Mouse (Mus musculus): Measurements from ENCODE around the gene Zfp451.
"Not testable (repeated sequence)": the region's sequence is repeated elsewhere in the genome, so short reads cannot be mapped to it uniquely, and the experiment has no call there.

The Zfp451 gene

DNA sequence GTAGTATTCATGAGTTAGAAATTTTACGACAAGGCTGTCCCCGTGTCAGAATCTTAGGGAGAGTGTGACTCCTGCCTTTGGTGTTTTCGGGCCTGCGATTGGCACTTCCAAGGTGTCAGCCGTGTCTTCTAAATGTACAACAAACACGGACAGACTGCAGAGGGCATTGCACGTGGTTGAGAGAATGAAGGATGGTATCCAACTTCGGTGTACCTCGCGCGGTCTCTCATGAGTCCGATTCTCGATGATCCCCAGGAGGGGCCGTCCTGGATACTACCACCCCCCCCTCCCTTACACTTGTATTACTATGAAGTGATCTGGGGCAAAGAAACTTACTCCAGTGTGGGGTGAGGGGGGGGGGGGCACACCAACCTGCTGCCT is 57.4 kb downstream of the Zfp451 start:
- DNase-seq, result peak; percentile 46

DNA sequence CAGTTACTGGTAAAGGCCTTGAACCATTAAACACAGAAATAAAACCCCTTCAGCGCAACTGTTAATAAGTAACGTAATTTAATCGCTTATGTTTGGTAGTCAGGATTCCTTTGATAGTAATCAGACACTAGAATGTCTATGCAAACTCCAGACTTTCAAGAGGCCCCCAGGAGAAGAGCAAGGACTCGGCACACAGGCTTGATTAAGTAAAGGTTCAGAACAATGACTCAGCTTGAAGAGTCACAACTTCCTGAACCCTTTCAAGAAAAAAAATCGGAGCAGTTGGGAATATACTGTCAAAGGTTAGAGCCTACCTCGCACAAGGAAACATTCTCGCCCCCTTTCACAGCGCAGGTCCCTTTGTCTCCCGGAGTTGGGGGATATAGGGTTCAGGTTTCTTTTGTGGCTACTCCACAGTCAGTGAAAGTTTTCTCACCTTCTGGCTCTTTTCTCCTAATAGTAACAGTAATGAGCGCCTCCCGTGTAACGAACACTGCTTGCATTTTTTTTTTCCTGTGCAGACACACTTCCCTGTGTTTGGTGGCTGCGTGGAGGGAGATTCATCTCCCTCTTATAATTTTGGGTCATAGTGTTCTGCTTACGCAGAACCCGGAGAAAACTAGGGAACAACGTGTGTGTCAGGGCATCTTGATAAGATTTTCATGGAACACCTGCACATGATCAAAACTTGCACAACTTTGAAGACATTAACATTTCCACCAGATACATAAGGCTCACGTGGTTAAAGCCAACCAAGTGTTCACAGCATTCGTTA is 58.0 kb downstream of the Zfp451 start:
- peak; percentile 26 for DNase-seq

DNA sequence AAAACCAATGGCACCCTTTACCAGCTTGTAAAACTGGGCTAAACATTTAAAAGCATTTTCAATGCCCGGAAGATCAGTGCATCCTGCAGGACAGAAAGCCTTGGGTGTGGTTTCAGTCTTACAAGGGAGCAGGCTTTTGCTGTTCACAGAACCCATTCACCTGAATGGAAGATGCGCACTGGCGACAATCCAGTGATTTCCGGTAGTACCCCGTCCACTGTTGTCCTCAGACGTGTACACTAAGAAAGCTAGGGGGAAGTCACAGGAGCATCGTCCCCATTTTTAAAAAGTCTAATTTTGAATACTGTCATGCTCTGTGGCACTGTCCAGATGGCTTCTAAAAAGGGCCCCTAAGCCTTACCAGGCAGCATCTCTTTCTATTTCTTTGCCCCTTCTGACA is 58.6 kb downstream of the Zfp451 start:
- DNase-seq, result no peak

DNA sequence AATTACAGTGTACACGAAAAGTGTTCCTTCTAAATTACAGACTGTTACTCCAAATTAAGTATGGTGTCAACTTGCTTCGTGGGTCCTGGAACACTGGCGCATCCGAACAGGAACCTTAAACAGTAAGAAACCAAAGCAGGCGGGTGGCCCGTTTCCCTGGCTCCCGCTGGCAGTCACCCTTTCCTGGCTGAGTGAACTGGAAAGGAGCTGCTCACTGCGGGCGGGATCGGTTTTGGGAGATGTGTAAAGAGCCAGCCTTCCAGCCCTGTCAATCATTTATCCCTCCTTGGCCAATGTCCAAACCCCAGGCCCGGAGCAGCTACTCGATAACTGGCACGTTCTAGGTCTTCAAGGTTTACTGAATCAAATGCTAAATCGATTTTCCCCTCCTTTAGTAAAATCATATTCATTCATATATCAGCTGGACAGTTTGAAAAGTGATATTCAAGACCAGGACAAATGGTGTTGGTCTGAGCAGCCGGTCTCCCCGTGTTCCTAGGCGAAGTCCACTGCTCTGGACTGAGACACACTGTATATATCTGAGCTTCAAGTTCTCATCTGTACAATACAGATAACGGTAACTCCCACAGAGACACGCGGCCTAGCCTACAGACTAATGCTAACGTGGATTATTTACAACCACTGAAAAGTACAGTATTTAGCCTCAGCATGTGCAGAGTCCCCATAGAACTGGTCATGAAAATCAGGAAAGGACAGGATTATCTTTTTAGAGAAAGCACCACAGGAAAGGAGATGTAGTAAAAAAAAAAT is 59.2 kb downstream of the Zfp451 start:
- DNase-seq, result no peak

DNA sequence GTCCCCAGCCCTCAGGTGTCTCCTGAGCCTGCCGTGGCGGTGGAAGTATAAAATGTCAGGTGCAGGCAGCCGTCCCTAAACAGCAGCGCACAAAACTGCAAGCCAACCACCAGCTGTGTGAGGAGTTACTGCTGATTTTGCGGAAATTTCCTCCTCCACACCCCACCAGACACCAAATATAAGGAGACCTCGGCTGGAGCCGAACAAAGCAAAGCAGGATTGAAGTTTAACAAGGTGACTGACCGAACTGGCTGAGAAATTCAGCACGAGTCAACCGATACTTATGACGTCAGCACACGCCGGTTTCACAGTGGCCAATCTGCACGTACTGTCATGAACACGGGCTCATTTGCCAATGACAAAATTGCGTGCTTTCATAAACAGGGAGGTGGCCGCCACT is 60.3 kb downstream of the Zfp451 start:
- DNase-seq, result no peak

- DNase-seq, result no peak
These were observed 63.1 kb downstream of the Zfp451 start for GRCm38 (mm10) chr1:33751283-33751682.

DNA sequence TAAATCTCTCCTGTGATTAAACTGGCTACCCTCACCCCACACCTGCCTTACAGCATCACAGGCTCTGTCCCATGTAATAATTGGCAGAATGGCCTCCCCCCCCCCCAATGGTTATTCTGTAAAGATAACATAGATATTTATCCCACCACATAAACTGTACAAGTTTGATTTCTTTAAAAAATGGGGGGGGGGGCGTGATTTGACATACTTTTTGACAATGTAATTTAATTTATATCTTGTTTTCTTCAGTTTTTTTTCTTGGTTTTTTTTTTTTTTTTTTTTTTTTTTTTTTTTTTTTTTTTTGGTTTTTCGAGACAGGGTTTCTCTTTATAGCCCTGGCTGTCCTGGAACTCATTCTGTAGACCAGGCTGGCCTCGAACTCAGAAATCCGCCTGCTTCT is 64.7 kb downstream of the Zfp451 start:
- not testable (repeated sequence) for DNase-seq

- DNase-seq, result no peak
These were observed 65.3 kb downstream of the Zfp451 start for GRCm38 (mm10) chr1:33749109-33749508.

GRCm38 (mm10) chr1:33745901-33746300 is 68.5 kb downstream of the Zfp451 start:
- DNase-seq, result no peak

DNA sequence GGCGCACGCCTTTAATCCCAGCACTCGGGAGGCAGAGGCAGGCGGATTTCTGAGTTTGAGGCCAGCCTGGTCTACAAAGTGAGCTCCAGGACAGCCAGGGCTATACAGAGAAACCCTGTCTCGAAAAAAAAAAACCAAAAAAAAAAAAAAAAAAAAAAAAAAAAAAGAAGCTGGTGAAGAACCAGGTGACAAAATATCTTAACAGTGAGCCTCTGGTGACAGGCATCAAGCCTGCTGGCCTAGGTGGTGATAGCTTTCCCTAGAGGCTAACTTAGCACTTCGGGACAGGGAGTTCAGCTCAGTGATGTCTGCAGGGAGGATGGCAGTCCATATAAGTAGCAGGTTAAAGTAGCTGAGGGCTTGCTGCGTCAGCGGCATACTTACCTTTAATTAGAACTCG is 69.6 kb downstream of the Zfp451 start:
- DNase-seq, result not testable (repeated sequence)

DNA sequence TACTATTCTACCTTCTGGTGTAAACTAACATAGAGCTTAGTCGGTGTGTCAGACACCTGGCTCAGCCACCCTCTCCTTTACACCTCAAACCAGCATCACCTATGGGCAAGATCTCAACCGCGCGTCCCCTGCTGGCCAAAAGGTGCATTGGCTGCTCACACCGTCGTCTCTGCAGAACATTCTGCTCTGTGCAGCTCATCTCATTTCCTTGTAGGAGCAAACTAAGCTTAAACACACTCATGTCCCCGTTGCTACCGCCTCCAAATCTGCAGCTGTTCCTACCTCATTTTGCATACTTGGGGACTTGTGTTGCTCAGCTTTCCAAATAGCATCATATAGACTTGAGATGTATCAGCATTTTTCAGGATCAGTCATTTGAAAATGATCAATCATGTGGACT is 71.5 kb downstream of the Zfp451 start:
- peak; percentile 35 for DNase-seq

GRCm38 (mm10) chr1:33739302-33739701 is 75.1 kb downstream of the Zfp451 start:
- DNase-seq, result peak; percentile 89

- DNase-seq, result no peak
These were observed 75.6 kb downstream of the Zfp451 start for GRCm38 (mm10) chr1:33738681-33739278.

DNA sequence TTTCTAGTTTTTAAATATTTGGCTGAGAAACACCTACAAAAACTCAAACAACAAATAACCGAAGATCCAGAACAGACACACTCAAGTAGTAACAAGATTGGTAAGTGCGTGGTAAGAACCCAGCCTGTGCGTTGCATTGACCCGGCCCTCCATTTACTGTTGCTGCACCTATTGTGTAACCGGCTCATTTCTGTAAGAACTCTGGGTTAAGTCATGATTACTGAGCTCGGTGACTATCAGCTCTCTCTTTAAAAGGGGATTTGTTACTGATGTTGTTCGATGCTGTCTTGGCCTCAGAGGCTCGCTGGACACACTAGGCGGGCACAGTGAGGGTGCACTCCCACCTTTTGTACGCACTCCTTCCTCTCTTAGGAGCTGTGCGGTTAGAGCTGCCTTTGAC is 76.1 kb downstream of the Zfp451 start:
- DNase-seq, result no peak

GRCm38 (mm10) chr1:33734001-33734685 is 80.3 kb downstream of the Zfp451 start:
- DNase-seq, result no peak

DNA sequence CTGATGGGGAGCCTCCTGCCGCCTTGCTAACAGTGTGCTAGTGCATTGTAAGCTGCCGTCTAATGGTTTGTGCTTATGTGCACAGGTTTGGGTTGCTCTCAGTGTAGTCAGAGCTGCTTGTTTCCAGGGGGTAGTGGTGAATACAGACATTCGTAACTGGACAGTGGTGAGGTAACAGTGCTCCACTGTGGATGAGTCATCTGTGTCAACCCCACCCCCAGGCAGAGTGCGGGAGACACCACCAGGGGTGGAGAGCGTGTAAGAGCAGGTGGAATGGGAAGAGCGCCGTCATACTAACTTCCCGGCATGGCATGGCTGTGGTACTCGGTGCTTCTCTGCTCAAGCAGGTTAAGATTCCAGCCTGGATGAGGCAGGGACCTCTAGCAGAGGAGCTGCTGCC is 81.4 kb downstream of the Zfp451 start:
- DNase-seq, result no peak

GRCm38 (mm10) chr1:33725086-33725485 is 89.3 kb downstream of the Zfp451 start:
- DNase-seq, result no peak

DNA sequence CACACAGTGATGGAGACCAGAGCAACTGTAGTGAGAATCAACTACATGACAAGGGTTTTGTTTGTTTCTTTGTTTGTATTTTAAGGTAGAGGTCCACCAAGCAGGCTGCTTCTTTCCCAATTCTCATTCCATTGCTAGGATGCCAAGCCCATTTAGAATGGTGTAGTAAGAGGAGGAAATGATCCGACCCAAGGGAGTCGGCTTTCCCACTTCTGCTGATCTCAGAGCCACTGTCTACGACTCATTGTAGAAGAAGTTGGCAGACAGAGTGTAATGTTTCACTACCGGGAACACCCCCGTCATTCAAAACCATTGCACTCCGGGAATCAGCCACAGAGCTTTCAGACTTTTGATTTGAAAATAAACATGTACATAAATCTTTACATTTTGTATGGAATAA is 89.9 kb downstream of the Zfp451 start:
- no peak for DNase-seq

- no peak for DNase-seq
These were observed 93.4 kb downstream of the Zfp451 start for GRCm38 (mm10) chr1:33721020-33721419.

DNA sequence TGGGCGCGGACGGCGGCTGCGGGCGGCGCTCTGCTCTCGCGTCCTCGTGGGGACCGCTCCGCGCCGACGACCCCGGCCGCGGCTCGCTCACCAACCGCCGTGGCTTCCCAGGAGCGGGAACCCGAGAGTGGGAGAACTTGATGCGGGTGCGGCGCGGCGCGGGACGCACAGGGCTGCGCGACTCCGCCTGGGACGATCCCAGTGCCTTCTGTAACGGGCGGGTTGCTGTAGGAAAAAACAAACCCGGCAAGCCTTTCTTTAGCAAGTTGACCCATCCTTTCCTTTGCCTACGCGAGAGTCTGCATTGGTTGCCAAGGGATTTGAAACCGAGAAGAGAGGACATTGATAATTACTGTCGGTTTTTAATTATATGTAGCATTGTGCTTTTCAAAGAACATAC is 94.2 kb downstream of the Zfp451 start:
- DNase-seq, result no peak

DNA sequence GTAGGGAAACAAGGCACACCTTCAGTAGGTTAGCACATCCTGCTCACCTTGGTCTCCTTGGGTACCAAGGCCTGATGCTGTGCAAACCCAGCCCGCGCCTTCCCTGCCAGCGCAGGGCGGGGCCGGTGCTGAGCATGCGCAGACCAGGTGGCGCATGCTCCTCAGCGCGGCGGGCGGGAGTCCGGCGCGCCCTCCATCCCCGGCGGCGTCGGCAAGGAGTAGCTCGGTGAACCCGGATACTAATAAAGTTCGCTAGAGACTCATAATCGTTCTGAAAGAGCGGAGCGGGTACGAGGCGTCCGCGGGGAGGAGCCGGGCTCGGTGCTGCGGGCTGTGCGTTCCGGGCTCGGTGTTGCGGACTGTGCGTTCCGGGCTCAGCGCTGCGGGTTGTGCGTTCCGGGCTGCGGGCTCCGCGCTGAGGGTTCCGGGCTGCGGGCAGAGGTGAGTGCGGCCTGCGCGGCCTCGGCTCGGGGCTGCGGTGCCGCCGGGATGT is 94.6 kb downstream of the Zfp451 start, which contains the start of gene Rab23:
Gene Rab23, plus strand, starts transcription at position 155 of the 493 bp plus-strand sequence.
- DNase-seq, result peak; percentile 92

GRCm38 (mm10) chr1:33717636-33718035 is 96.8 kb downstream of the Zfp451 start:
- no peak for DNase-seq

DNA sequence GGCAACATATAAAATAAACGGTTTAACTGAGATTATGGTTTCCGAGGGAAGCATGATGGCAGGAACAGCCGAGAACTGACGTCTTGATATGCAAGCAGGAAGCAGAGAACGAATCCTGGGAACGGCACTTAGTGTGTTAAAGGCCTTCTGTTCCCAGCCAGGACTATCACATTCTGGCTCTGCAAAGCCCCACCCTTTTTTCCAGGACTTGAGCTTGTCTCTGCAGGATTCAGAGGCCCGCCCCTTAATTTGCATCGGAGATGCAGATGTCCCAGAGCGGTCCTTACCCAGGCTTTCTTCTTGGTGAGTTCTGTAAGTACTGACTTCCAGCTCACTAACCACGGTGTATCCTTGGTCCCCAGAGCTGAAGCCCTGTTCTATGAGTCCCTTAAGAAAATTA is 99.6 kb downstream of the Zfp451 start:
- peak; percentile 76 for DNase-seq

Measured in embryo, embryonic 11 days (tissue).